Mouse (Mus musculus) gastrocnemius, adult 18-20 months (tissue): ENCODE measurements around the gene Miga2. TPM values are rescaled to one million over a fixed set of nuclear protein-coding genes. Genes with fewer than 3 reads are reported as not detected.

Experiments
- DNase-seq: peaks from one replicate; pipeline ENCODE4 v3.0.0; 2021; ENCODE audit warnings: low spot score
- total RNA-seq, 2 experiments: library from RNA; stranded (reverse); gene quantifications; 2 replicates each; pipeline ENCODE4 v1.2.3; 2021

Miga2 gene
- total RNA-seq, 2 experiments from 2014 or later, result 24.8 to 31.0 TPM

DNA sequence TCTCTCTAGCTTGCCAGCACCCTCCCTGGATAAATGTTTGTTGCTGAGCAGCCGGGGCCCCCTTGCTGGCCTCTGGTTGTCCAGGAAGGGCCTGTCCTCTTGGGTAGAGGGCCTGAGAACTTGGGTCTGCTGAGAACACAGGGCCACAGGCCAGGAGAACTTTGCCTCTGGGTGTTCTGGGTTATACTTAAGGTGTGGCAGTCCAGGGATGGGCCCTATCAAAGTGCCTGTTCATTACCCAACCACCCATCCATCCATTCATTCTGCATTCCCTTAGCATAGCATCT is 29.3 kb downstream of the Miga2 start:
- DNase-seq, result no peak

DNA sequence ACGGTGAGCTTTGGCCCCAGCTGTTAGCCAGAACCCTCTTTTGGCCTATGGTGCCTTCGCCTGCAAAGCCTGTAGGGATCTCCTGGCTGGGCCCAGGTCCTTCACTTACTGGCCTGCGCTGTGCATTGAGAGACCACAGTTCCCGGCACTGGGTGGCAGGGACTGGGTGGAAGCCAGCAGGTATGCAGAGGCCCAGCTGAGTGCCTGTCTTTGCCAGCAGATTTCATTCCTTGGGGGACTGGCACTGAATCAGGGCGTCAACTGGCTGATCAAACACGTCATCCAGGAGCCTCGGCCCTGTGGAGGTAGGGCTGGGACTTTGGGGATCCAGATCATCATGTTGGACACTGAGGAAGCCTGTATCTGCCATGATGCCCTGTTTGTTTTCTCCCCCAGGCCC is 31.7 kb downstream of the Miga2 start:
- no peak for DNase-seq

DNA sequence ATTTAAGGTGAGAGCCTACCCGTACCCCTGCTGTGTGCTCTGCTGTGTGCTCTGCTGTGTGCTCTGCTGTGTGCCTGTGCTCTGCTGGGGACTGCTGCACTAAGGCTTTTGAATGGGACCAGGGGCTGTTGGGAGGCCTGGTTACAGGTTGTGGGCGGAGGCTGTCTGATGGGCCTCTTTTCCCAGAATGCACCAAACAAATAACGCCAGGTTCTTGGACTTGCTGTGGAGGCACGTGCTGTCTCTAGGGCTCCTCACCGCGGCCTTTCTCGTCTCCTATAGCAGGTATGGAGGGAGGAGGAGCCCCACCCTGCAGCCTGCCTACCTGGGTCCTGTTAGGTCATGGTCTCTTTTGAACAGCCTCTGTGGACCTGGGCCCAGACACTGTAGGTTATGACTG is 32.2 kb downstream of the Miga2 start:
- DNase-seq, result no peak

DNA sequence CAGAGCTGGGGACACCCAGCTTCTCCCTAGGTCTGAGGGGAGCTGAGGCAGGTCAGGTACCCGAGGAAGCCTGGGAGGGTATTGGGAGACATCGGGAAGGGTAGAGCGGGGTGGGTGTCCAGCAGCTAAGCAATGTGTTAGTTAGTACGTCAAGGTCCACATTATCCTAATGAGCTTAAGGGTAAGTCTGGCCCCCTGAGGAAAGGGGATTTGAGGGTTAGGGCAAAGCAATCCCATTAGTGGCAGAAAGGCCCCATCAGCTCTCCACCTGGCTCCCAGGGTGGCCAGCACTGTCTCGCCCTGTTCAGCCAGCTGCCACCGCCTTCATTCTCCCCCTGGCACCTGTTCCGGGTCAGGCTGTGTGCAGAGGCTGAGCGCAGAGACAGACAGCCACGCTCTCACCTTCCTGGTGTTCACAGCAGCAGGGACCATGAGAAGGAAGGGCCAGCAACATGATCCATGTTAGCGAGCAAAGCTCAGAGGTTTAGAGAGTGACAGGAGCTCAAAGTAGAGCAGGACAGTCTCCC is 34.0 kb downstream of the Miga2 start:
- DNase-seq, result no peak

DNA sequence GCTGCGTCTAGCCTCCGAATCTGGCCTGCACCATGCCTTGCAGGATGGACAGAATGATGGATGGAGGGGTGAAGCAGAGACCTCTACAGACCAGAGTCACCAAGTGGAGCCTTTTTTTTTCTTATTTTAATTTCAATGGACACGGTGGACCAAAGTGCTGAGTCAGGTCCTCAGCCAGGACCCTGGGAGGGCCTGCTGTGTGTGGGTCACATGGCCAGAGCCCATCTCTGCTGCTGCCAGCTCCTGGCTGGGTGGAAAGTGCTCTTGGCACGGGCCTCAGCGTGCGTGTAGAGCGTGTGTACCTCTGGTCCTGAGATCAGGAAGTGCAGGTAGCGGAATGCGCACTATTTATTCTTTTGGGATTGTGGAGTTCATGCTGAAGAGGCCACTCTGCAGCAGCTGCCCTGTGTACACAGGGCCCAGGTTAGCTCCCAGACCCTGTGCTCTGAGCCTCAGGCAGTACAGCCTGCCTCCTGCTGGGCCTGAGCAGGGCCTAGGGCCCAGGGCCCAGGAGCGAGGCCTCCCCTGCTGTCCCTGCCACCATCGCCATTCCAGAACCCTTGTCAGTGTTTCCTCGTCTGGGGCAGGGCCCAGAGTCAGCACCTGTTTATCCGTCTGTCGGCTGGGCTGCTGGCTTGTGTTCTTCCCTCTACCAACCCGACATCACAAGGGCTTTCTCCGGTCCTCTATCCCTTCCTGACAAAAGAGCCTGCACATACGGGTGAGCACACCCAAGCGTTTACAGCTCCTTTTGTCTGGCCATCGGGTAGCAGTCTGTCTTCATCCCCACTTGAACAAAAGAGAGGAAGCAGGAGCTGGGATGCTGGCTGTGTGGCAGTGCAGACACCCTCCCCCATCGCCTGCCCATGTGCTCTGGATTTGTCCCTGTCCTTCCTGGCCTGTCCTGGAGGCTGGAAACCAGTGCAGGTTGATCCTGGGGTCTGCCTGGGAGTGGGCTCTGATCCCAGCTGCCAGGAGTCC is 35.4 kb downstream of the Miga2 start:
- no peak for DNase-seq

DNA sequence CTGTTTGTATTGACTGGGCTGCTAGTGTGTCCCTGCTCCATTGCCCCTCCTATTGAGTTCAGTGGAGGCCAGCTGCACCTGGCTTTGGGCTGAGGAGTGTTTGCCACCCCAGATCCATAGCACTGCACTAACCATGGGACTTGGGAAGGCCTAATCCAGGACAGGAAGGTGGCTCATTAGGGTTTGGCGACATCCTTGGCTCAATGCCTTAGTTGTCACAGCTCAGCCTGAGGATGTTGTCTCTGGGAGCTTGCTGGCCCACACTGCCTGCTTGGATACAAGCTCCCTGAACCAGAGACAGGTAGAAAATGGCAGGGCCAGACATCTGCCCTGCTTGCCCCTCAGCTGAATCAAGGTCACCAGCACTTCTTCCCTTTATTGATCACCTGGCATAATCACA is 37.5 kb downstream of the Miga2 start:
- no peak for DNase-seq

DNA sequence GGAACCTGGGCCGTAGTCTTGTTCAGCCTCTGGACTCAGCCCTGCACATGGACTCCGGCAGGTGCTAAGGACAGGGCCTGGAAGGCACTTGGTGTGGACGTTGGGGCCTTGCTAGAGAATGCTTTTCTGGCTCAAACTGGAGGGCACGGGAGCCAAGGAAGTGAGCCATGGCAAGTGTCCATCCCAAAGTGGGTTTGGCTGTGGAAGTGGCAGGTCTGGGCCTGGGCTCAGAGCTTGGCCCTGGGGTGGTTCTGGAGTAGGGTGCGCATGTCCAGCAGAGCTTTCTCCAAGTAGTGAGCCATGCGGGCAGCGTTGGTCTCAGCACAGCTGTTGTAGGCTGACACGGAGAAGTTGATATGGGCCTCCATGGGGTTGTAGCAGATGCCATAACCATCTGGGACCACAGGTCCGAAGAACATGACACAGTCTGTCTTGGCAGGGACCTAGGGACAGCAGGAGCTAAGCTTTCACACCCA is 38.4 kb downstream of the Miga2 start:
- DNase-seq, result peak; percentile 77

DNA sequence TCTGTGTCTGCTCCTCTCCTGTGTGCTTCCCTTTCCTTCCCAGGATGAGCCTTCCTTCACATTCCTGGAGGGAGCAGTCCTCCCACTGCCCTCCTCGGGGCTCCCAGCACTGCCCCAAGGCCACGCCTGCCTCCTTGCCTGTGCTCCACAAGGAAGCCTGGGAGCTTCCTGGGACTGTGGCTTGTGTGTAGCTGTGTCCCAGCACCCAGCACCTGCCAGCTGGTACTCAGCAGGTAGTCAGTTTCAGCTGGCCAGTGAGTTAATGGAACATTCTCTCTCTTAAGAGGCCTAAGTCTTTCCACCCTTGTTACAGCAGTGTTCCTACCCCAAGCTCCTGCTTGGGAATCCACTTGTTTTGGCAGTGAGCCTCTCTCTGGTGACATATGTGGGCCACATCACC is 38.8 kb downstream of the Miga2 start:
- no peak for DNase-seq

DNA sequence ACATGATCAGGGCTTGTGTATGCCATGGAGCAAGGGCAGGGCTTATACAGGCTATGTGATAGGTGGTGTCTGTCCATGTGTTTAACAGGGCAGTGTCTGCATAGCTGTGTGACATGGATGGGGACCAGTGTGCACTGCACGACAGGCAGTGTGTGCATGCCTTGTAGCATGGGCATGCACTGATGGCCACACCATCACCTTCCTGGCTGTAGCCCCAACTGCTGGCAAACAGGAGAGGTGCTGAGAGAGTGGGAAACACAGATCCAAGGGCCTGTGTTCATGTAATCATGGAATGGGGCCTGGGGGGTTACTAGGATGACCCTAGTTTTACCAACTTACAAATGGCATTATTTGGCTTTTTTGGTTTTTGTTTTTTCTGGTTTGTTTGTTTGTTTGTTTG is 39.8 kb downstream of the Miga2 start:
- no peak for DNase-seq

DNA sequence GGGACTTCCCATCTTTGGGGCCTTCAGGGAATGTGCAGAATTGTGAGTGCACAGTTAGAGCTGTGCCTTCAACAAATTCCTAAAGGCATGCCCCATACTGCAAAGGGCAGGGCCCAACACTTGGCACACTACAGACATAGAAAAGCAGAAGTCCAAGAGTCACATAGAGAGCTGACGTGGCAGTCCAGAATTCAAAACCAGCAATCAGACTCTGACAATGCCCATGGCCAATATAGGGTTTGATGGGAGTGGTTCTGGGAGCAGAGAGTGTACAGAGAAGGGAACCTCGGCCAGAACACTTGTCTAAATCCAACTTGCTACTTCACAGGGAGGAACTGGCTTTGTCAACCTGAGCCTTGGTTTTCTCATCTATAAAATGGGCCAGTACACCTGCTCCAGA is 43.2 kb downstream of the Miga2 start:
- no peak for DNase-seq

DNA sequence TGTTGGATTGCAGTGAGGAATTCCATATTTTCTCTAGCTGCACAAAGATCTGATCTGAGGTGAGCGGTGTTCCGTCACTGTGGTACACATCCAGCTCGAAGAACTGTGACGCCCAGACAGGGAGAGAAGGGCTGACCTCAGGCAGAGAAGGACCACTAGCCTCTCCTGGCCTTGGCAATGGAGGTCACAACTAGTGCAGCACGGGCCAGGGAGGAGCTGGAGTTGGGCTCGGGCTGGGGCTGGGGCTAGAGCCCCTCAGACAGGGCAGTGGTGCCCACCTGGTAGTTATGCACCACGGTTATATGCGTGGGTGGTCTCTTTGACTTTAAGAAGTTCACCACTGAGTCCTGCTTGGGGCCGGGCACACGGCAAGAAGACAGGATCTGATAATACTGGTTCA is 43.7 kb downstream of the Miga2 start:
- DNase-seq, result no peak

DNA sequence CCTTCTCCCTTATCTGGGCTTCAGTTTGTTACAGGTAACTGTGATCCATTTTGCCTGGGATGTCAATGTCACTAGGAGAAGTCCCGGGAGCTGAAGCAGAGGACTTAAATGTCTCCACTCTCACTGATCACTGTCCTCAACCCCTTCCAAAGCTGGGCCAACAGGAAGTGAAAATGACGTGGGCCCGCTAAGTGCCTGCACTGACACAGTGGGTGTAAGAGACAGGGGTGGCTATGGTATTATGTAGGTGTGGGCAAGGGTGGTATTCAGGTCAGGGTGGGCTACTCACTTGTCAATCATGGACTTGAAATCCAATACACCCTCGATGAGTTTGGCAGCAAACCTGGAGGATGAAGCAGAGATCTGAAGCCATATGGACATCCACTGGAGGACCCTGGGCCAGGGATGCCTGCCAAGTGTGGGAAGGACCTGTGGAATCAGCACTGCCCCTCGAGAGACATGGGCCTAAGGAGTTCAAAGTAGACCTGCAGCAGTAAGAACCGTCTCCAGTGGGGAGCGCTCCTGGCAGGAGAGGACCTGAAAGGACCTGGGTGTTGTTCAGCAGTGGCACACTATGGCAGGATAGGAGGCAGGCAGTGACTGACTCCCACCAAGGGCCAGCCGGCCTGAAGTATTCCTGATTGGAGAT is 44.5 kb downstream of the Miga2 start:
- no peak for DNase-seq

DNA sequence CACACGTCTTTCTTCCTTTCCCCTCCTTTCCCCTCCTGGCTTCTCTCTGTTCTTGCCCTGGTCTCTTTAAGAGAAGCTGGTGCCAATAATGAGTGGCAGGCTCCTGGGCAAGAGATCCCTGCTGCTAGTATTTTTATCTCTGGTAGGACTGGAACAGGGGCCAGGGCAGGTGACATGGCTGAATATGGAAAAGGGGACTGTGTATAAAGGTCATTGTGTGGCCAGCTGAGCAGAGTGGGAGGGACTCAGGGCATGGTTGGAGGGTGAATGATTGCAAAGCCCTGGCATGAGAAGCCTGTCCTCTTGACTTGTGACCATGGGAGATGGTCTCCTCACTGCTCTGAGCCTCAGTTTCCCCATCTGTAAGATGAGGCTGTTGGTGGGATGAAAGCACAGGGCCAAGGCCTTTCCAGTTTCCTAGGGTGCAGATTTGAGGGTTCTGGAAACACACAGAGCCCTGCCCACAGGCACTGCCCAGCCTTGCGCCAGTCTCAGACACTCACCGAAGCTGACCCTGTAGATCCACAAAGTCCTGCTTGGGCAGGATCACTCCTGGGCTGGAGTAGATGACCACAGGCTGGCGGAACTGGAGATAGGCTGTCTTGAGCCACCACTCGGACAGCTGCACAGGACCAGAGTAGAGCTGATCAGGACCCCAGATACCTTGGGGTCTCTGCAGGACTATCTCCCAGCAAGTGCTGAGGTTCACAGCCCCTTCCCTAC is 45.6 kb downstream of the Miga2 start:
- DNase-seq, result peak; percentile 79

DNA sequence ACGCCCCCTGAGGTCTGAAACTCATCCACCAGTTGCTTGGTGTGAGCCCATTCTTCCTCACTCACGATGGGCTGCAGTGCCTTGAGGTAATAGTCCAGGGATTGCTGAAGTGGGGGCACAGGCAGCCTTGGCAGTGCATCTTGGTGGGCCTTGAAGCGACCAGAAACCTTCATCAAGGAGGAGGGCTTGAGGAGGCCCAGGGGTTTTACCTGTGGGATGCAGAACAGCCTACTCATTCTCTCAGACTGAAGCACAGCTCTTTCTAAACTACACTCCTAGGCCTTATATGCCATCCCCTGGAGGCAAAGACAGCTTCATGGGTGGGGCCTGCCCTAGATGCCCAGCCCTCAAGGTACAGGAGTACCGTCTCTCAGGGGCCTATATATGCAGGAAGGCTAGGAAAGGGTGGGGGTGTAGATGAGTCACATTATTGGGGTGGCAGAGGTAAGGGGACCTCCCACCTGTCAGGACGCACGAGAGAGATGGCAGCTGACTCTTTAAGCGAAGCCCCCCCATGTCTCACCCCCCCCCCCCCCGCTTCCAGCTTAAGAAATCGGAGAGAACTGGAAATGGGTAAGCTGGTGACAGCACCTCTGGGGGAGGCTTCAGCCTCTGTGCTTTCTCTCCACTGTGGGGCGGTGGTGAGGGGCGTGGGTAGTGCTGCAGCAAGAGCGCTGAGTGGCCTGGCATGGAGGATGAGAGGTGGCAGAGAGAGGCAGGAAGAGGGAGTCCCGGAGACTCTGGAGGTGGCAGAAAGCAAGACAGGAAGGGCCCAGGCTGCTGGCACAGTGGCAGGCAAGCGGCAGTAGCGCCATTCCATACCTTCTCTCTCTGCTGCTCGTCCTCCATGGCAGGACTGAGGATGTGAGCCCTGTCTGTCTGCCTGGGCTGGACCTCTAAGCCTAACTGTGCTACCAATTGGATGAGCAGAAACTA is 49.3 kb downstream of the Miga2 start:
- DNase-seq, result no peak

DNA sequence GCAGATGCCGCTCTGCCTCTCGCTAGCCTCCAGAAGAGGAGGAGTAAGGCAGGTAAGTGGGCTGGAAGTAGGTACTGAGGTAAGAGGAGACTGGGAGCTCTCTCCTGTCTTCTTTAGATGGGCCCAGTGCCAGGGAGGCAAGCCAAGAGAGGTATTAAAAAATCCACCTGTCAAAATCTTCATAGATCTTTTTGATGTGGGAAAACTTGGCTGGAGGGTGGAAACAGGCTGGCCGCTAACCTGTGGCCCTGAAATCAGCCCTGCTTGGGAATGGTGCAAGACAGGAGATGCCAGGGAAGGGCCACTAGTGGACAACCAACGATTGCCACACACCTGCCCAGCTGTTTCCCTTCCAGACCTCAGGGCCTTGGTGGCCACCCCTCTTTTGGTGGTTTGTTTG is 50.1 kb downstream of the Miga2 start:
- peak; percentile 47 for DNase-seq

DNA sequence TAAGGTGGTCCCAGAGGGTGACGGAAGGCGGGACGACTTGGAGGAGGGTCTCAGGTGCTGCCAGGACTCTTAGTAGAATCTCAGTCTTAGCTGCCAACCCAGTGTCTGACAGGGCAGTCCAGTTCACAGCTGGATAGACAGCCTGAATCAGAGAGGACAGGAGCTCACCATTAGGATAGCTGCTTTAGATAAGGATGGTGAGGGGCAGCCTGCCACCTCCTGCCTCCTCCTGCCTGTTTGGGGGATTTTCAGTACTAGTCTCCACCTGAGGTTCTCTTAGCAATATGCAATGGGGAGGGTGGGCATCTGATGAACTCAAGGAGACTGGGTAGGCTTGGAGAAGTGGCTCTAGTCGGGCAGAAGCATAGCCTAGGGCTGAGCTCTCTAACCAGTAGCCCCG is 50.6 kb downstream of the Miga2 start:
- no peak for DNase-seq

DNA sequence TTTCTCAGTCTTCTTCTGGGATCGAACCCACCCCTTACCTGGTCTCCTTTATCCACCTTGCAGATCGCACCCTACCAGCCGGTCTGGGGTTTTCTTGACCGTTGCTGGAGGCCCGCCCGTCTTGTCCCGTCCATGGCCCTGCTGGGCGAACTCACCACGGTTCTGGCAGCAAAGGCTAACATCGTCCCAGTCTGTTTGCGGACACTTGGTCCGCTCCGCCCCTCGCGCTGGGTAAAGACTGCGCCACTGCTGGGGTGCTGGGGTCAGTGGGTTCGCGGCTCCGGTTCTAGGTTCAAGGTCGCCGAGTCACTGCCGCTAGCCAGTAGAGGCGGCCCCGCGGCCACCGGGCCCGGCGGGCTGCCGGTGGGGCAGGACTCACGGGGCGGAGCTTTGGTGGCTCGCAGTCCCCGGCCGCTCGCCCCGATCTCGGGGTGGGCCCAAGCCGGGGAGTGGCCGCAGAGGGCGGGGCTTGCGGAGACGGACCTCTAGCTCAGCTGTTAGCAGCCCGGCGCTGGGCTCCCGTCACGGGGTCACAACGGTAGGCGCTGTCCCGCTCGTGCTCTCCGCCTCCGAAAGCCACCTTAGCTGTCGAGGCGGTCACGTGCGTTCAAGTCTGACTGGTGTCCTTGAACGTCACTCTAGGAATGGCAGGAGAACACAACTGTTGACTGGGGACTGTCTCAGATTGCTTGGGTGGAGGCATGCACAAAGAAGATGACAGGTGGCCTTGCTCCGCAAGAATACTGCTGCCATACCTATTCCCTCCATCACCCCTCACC is 51.3 kb downstream of the Miga2 start, which contains the start of gene Crat:
Gene Crat, minus strand, starts transcription at position 657 of the 779 bp plus-strand sequence.
- DNase-seq, result peak; percentile 97

DNA sequence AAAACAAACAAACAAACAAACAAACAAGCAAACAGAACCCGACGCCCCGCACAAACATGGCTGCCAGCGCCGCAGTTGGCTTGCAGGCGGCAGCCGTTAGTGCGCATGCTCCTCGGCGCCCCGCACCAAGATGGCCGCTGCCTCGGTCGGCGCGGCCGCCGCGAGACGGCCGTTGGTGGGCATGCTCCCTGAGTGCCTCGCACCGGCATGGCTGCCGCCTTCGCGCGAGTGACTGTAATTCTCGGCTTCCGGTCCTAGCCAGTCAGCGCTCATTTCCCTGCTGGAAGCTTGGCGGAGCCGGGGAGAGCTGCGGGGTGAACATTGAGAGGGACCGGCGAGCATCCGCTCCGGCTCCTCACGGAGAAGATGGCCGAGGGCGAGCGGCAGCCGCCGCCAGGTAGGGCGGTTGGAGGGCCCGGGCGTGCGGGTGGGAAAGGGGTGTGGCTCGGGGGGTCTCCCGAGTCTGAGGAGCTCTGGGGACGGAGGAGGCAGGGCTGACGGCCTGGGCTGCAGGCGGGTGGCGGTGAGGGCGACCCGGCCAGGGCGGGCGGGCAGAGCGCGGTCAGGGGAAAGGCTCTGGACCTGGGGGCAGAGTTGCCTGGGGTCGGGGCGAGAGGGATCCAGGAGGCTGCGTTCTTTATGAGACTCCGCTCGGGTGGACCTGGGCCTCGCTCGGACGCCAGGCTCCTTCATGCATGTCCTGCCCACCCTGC is 52.1 kb downstream of the Miga2 start, which contains the start of gene Ptpa:
Gene Ptpa, plus strand, starts transcription at position 104 of the 713 bp plus-strand sequence.
- peak; percentile 89 for DNase-seq

DNA sequence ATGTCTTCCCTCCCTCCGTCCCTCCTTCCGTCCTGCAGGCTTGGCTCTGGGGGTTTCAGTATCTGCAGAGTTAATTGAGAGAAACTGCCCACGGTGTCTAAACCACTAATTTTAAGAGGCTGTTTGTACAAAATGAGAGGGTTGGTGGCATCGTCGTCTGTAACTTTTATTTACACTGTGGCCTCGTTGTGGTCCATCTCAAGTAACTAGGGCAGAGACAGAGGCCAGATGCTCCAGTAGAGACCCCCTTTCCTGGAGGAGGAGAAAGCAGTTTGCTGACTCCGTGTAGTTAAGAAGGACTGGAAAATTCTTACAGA is 52.6 kb downstream of the Miga2 start:
- DNase-seq, result no peak
